Mouse (Mus musculus) telencephalon, adult 2 months (tissue): Measurements from ENCODE around the gene Arid3c.

Experiments used
- DNase-seq: peaks from one replicate; pipeline ENCODE4 v3.0.0-alpha.2; 2011; ENCODE audit warnings: low read depth, low spot score

The Arid3c gene

DNA sequence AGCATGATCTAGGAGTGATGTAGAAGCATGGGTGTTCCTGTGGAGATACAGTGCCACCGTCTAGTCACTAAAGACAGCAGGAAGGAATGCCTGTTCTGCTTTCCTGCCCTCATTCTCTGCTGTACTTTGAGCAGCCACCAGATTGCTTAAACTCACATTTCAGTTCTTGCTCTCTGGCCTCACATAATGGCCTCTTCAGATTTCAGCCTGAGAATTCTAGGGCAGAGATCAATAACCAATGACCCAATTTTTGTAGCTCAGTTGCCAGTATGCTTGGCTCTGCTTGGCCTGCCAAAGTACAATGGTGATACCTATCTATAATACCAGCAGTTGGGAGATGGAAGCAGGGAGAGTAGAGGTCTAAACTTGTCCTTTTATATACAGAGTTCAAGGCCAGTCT lies 14.1 kb upstream of the Arid3c start:
- DNase-seq: no peak

DNA sequence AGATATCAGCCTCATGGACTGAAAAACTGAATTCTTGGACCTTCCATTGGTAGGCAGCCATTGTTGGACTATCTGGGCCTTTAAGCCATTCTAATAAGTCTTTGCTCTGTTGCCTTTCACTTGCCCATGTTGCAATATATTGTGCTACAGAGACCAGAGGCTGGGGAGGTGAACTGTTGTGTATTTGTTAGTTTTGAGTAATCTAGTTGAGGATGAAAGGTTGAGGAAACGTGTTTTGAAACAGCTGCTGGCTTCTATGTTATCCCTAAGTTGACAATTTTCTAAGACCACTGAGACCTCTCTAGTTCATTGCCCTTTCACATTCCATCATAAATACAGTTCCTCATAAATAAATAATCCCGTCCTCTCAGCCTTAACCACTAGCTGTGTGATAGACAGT lies 13.2 kb upstream of the Arid3c start:
- DNase-seq: no peak

DNA sequence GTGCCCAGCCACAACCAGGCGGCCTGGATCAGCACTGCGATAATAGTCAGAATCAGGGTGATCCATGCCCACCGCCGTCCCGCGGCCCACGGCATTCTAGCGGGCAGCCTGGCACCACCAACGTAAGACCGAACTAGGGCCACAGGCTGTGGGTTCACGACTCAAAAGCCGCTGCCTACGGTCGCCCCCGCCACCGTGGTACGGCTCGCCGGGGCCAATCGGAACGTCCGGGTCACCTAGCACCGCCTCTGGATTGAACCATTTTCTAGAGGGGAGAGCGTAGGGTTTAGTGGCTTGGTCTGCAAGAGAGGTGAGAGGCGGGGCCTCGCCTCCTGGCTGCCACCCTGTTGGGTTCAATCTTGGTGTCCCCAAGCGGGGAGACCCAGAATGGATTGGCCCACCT lies 10.2 kb upstream of the Arid3c start:
- peak; percentile 97 for DNase-seq

DNA sequence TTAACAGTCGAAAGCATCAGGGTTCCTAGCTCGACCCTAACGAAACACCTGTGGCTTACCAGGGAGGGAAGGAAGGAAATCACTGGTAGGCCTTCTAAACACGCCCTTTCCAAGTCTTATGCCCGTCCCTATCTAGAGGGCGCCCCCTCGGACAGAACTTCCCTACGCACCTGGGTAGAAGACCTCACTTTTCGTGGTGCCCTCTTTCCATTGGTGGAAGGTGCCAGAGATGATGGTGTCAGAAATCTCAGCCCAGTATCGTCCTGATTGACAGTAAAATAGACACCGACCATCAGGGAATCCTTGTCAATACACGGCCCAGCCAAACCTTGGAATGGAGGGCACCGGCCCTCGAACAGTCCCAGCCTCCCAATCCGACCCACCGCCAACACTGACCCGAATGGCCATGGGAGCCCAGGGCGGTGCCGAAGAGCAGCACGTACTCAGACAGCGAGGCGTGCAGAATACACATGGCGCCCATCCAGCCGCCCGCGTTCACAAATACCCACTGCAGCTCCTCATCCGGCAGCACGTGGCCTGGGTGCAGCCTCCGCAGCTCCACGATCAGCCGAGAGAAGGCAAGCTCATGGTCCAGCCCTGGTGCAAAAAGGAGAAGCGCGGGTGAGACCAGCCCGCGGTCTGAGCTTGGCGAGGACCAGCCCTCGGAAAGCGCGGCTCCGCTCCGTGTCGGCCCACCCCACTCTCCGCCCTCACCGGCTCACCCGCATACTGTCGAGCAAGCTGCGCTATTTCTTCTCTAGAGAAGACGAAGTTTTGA lies 9.6 kb upstream of the Arid3c start:
- no peak for DNase-seq

- DNase-seq: no peak
These were observed 8.3 kb upstream of the Arid3c start for GRCm38 (mm10) chr4:41739260-41739659.

GRCm38 (mm10) chr4:41738256-41738603 lies 7.3 kb upstream of the Arid3c start:
- DNase-seq: no peak

- DNase-seq: peak; percentile 59
These were observed 6.8 kb upstream of the Arid3c start for GRCm38 (mm10) chr4:41737602-41738255.

GRCm38 (mm10) chr4:41726826-41727621 lies 3.9 kb downstream of the Arid3c start:
- no peak for DNase-seq

GRCm38 (mm10) chr4:41722918-41723351 lies 8.0 kb downstream of the Arid3c start, which contains the start of gene Dctn3:
Dctn3 (minus strand) TSS chr4:41723170.
- peak; percentile 98 for DNase-seq

DNA sequence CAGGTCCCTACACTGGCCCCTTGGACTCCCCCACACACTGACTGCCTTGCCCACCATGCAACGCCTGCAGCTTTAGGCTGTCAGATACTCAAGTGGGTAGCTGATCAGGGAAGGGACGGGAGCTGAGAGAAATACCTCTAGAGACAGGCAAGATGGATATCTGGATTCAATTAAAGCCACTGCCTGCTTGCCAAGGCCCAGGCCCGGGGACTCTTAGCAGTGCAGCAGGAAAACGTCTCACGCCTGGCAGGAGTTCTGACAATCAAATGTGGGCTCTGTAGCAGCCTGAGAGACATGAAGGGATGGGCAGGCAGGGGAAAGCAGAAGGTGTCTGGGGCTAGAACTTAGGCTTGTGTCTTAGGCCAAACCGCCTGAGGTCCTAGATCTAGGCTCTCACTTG lies 14.1 kb downstream of the Arid3c start:
- DNase-seq: no peak

DNA sequence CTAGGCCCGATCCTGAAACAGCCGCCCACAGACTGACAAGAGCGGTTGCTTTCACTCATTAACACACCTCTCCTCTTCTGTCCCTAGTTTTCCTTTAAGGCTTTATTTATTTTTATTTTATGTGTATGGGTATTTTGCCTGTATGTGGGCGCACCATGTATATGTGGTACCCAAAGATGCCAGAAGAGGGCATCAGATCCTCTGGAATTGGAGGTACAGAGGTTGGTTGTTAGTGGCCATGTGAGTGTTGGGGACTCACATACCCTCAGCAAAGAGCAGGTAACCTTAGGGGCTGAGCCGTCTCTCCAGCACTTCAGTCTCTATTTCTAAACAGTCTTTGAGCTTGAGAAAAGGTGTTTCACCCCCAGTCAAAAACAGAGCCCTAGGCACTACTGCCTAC lies 15.3 kb downstream of the Arid3c start:
- no peak for DNase-seq

- no peak for DNase-seq
These were observed 15.9 kb downstream of the Arid3c start for GRCm38 (mm10) chr4:41715082-41715481.

DNA sequence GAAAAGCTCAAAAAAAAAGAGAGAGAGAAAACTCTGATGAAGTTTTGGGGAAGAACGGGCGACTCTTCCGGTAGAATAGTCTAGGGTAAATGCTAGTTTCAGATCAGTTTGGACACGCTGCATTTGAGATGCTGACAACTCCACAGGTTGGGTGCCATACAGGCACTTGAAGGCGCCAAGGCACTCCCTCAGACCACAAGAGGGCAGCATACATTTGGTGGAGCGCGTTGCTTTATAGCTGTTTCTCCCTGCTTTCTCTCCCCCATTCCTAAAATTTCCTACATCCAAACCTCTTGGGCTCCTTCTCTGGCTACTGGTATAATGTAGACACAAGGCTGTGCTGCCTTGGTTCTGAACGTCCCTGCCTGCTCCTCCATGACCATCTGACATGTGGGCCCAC lies 16.7 kb downstream of the Arid3c start:
- DNase-seq: no peak

GRCm38 (mm10) chr4:41713197-41714067 lies 17.5 kb downstream of the Arid3c start, which contains the start of gene Rpp25l:
Rpp25l (minus strand) TSS chr4:41713534.
- DNase-seq: no peak

DNA sequence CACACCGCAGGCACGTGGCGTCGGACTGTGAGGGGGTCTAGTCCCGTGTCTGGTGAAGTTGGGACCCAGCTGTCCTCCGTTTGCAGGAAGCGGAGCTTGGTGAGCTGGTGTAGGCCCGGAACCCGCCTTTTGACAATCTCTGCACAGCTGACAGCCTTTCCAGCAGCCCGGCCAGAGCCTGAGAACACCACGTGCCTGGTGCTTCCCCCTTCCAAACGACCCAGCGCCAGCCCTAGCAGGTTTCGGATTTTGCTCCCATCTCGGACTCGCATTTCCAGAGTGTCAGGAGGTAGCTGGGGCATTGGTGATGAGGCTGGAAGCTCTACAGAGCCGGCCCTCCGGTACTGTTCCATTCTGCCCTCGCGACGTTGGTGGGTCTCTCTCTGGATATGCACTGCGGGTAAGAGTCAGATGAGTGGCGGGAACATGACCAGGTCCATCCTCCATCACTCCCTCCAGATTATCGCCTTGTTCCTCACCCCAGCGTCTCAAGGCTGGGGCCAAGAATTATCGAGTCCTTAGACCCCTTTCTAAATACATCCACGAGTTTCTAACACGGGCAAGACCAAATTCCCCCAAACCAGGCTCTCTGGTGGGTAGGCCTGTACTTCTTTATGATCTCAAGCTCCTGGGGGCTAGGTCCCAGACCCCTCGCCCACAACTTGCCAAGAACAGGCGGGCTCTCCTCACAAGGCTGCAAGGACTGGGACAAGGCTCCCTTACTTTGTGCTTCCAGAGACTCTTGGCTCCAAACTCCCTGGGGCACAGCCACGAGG lies 18.3 kb downstream of the Arid3c start:
- no peak for DNase-seq

DNA sequence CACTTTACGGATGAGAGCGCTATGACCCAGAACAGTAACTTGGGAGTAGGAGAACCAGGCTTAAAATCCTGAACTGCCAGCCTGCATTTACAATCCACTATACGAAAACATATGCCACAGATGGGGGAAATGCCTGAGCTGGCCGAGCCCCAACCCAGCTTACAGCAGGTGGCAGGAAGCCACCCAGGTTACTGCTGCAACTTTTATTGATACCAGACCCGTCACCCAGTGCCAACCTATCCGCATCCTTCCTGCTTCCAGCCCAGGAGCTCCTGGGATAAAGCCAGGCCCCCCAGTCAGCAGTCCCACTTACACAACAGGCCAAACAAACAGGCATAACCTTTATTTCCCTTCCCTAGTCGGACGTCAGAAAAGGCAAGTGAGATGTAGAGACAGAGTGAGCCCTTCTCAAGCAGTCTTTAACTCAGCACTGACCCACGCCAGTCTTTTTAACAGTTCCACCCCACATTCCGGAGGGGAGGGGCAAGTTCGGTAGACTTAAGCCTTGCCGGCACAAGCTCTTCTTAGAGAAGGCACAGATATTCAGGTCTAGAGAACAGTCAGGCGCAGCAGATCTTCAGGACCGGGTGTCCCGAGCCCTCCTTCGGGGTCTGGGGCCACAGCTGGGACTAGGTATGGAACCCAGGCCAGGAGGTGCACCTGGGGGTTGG lies 19.1 kb downstream of the Arid3c start:
- DNase-seq: no peak

GRCm38 (mm10) chr4:41710229-41710628 lies 20.7 kb downstream of the Arid3c start:
- DNase-seq: no peak

- DNase-seq: no peak
These were observed 22.7 kb downstream of the Arid3c start for GRCm38 (mm10) chr4:41708192-41708745.

- peak; percentile 79 for DNase-seq
These were observed 23.9 kb downstream of the Arid3c start for GRCm38 (mm10) chr4:41707011-41707535.
